Mouse (Mus musculus) liver, adult 2 months (tissue): ENCODE results near the gene Psmd13.

Source experiments
- CTCF ChIP-seq: fragments of 200-500 bp; IDR thresholded peaks from 2 replicates; pipeline ENCODE4 v1.5.1; 2011; ENCODE audit warnings: low read depth, low read length, control low read depth
- POLR2A ChIP-seq: fragments of 200-500 bp; IDR thresholded peaks from 2 replicates; pipeline ENCODE4 v1.6.1; 2011; ENCODE audit warnings: low read length, control low read depth; ENCODE audit not compliant: insufficient read depth; ENCODE audit errors: extremely low read depth

DNA sequence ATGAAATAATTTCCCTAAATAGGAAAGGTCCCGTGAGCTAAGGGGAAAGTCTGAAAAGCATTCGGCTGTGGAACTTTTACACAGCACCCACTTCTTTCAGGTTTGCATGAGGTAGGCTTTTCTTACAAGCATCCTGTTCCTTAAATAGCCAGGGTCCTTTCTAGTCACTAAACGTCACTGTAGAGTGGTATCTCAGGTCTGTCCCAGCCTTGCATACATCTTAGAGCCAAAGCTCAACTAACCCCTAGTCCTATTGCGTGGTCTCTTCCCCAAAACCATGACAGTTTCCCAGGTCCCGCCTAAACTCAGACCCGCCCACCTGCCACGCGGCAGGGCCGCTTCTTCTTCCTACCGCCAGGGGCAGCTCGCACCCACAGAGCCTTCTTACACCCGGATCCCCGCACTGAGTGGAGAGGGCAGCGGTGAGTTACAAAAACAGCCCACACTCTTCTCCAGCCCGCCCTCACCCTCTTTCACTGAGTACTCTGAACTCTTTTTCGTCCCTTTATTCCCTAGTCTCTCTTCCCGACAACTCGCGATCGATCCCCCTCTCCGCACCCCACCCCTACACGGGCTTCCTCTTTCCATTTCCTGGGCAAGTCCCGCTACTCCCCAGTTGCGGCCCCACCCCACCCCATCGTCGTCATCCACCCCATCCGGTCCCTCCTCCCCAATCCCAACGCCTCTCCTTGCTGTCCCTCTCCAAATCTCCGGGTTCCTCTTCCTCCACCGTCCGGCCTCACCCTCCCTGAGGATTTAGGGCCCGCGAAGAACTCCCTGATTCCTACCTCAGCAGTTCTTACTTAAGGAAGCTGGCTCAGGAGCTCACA is 59.7 kb downstream of the Psmd13 start, which contains the start of gene Pgghg:
- peak; percentile 91 for TF ChIP-seq POLR2A
- TF ChIP-seq CTCF: peak; percentile 94
